Mouse (Mus musculus): ENCODE results near the gene Olfr884. TPM values are rescaled to one million over a fixed set of nuclear protein-coding genes. Genes with fewer than 3 reads are reported as not detected.

Olfr884 gene
- polyA plus RNA-seq (2015; fragmentation: Nextera tagmentation; extraction: Ambion mirVana), result not detected in 2 replicates

DNA sequence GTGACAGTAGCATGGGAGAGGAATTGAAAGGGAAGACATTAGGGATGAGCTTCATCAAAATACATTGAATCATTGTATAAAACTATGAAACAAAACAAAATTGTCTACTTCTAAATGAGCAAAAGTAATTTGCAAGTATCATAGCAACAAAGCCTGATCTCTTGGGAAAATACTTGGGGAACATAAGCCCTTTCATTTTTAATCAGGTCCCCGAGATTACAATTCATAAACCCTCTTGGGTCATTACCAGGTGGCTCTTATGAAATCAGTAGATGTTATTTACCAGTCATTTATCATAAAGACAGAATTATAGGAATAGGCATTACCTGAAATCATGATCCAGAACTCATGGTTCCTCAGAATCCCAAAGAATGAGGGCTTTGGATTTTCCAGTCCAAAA lies at the start of gene Olfr884:
Olfr884 (plus strand) TSS at position 301 of the 400 bp plus-strand sequence.
- Histone ChIP-seq H3K4me3 (replicated peaks) (no peak within 1 kb of the TSS), H3K36me3 (no peaks in the 10 kb centered on the region), H3K9ac (no peak within 1 kb of the TSS), H3K4me1 (no peaks in the 10 kb centered on the region), H3K27me3 (replicated peaks) (no peaks in the 10 kb centered on the region), H3K9me3 (no peaks in the 10 kb centered on the region), H3K4me2 (no peak within 1 kb of the TSS), H3K27ac (no peak within 1 kb of the TSS)
- WGBS, result 63% methylated on average over 1 of the region's 1 CpGs
- ATAC-seq (ENCODE audit: insufficient read depth, low FRiP score, low read depth), result no peak

DNA sequence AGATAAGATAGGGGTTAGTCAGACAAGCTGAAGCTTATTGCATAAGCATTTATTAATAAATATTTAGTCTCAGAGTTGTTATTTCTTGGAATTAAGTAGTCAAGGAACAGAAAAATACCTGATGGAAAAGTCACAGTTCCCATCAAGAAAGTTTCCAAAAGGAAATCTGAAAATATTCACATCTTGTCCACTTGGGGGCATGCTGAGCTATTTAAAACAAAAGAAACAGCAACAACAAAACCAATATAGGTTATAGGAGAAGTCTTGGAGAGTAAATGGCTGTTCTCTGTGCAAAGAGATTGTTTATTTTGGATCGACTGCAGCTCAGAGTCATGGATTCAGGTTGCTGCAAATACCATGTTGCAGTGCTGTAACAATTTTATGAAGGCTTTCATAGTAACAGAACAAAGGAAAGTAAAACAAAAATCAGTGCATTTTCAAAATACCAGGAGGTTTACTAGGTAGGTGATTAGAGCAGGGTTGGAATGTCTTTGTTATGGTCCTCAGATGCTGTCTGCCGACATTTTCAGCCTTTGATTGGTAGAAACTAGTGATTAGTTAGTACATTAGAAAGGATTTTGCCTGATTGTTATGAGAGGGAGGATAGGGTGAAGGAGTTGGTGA lies 47.7 kb upstream of the Olfr884 start:
- H3K4me3 ChIP-seq (replicated peaks), result no peak overlapping the region
- no peak overlapping the region for H3K4me2 ChIP-seq
- ATAC-seq (ENCODE audit: insufficient read depth, low FRiP score, low read depth), result no peak
- WGBS, result 29% methylated on average over 2 of the region's 2 CpGs
- H3K4me1 ChIP-seq, result no peaks in the 10 kb centered on the region
- H3K27me3 ChIP-seq (replicated peaks), result no peaks in the 10 kb centered on the region
- H3K9ac ChIP-seq, result no peak overlapping the region
- no peaks in the 10 kb centered on the region for H3K9me3 ChIP-seq
- no peaks in the 10 kb centered on the region for H3K36me3 ChIP-seq
- H3K27ac ChIP-seq, result no peak overlapping the region

DNA sequence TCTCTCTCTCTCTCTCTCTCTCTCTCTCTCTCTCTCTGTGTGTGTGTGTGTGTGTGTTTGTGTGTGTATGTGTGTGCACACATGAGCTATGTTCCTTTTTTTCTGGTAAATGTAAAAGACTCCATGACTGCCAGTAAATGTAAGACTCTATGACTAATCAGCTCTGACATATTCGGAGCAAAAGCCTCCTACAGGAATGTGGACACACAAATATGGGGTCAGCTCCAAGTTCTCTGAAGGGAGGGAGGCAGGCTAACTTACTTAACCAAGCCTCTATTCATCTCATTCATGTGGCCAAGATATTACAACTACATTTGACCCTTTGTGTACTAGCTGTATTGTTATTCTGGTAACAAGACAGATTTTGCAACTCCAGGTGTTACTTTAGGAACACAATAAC lies 46.3 kb upstream of the Olfr884 start:
- H3K4me2 ChIP-seq, result no peak overlapping the region
- WGBS, result 22% methylated on average over 1 of the region's 1 CpGs

DNA sequence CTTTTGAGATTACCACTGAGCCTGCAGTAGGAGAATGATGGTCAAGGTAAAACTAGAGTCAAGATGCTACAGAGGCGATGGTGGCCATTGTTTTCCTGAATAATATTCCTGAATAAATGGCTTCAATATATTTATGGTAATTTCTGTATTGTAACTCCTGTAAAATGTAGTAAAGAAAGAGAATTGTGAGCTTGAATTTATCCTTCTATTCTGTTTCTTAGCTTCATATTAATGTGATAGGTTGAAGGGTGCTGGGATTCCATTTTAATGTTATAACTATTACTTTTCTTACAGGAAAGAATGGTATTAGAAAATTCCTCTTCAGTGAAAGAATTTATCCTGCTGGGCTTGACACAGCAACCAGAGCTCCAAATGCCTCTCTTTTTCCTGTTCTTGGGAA lies 20.8 kb upstream of the Olfr884 start, which contains the start of gene Olfr883:
Olfr883 (plus strand) TSS at position 301 of the 400 bp plus-strand sequence.
- no peaks in the 10 kb centered on the region for H3K9me3 ChIP-seq
- H3K27ac ChIP-seq, result no peak within 1 kb of the TSS
- no peaks in the 10 kb centered on the region for H3K4me1 ChIP-seq
- H3K4me3 ChIP-seq (replicated peaks), result no peak within 1 kb of the TSS
- no peak for ATAC-seq (ENCODE audit: insufficient read depth, low FRiP score, low read depth)
- H3K27me3 ChIP-seq (replicated peaks), result no peaks in the 10 kb centered on the region
- H3K36me3 ChIP-seq, result no peaks in the 10 kb centered on the region
- WGBS, result 83% methylated on average over 1 of the region's 1 CpGs
- H3K4me2 ChIP-seq, result no peak within 1 kb of the TSS
- H3K9ac ChIP-seq, result no peak within 1 kb of the TSS

More for the DNA sequence above, 46.3 kb upstream of the Olfr884 start:
- Histone ChIP-seq H3K36me3 (no peaks in the 10 kb centered on the region), H3K9me3 (no peaks in the 10 kb centered on the region), H3K9ac (no peak overlapping the region), H3K4me3 (replicated peaks) (no peak overlapping the region), H3K27me3 (replicated peaks) (no peaks in the 10 kb centered on the region), H3K4me1 (no peaks in the 10 kb centered on the region), H3K27ac (no peak overlapping the region)
- ATAC-seq (ENCODE audit: insufficient read depth, low FRiP score, low read depth), result no peak

DNA sequence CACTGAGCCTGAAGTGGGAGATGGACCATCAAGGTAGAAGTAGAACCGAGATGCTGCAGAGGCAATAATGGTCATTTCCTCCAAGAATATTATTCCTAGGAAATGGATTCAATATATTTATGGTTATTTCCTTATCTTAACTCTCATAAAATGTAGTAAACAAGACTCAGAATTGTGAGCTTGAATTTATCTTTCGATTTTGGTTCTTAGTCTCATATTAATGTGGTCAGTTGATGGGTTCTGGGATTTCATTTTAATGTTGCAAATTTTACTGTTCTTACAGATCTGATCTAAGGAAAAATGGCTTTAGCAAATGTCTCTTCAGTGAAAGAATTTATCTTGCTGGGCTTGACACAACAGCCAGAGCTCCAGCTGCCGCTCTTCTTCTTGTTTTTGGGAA lies 14.7 kb downstream of the Olfr884 start, which contains the start of gene Olfr885:
Olfr885 (plus strand) TSS at position 301 of the 400 bp plus-strand sequence.
- no peak for ATAC-seq (ENCODE audit: insufficient read depth, low FRiP score, low read depth)
- H3K4me2 ChIP-seq, result no peak within 1 kb of the TSS
- no peak within 1 kb of the TSS for H3K9ac ChIP-seq
- no peak within 1 kb of the TSS for H3K27ac ChIP-seq
- no peaks in the 10 kb centered on the region for H3K27me3 ChIP-seq (replicated peaks)
- H3K36me3 ChIP-seq, result no peaks in the 10 kb centered on the region
- H3K4me1 ChIP-seq, result no peaks in the 10 kb centered on the region
- no peaks in the 10 kb centered on the region for H3K9me3 ChIP-seq
- WGBS, result 79% methylated on average over 3 of the region's 3 CpGs
- no peak within 1 kb of the TSS for H3K4me3 ChIP-seq (replicated peaks)

DNA sequence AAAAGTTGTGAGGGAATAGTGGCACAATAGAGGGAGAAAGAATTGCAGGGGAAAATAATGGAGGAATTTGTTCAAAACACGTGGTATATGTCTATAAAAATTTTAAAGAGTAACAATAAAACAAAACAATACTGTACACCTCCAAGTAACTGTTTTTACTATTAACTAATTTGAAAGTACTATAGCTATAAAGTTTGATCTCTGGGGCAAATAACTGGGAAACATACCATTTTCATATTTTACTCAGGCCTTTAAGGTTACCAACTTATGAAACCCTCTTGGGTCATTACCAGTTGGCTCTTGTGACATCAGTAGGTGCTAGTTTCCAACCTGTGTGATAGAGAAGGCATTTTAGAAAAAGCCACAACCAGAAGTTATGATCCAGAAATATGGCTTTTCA lies 37.4 kb downstream of the Olfr884 start, which contains the start of gene Olfr887:
Olfr887 (plus strand) TSS at position 301 of the 400 bp plus-strand sequence.
- no peaks in the 10 kb centered on the region for H3K4me1 ChIP-seq
- H3K9me3 ChIP-seq, result no peaks in the 10 kb centered on the region
- no peak within 1 kb of the TSS for H3K4me2 ChIP-seq
- ATAC-seq (ENCODE audit: insufficient read depth, low FRiP score, low read depth), result no peak
- 83% methylated on average over 1 of the region's 1 CpGs for WGBS
- no peak within 1 kb of the TSS for H3K4me3 ChIP-seq (replicated peaks)
- H3K36me3 ChIP-seq, result no peaks in the 10 kb centered on the region
- no peak within 1 kb of the TSS for H3K27ac ChIP-seq
- no peak within 1 kb of the TSS for H3K9ac ChIP-seq
- no peaks in the 10 kb centered on the region for H3K27me3 ChIP-seq (replicated peaks)

Other genes starting within 250 kb of the Olfr884 start
- gene Olfr876, start 243.5 kb upstream of the Olfr884 start, polyA plus RNA-seq (2015; fragmentation: Nextera tagmentation; extraction: Ambion mirVana), result not detected in 2 replicates
- gene Olfr877, start 192.3 kb upstream of the Olfr884 start, polyA plus RNA-seq (2015; fragmentation: Nextera tagmentation; extraction: Ambion mirVana), result not detected in 2 replicates
- gene Olfr145, start 149.8 kb upstream of the Olfr884 start, polyA plus RNA-seq (2015; fragmentation: Nextera tagmentation; extraction: Ambion mirVana), result not detected in 2 replicates
- gene Olfr878, start 128.7 kb upstream of the Olfr884 start, polyA plus RNA-seq (2015; fragmentation: Nextera tagmentation; extraction: Ambion mirVana), result not detected in 2 replicates
- not detected in 2 replicates for gene Olfr881, start 54.7 kb upstream of the Olfr884 start, polyA plus RNA-seq (2015; fragmentation: Nextera tagmentation; extraction: Ambion mirVana)
- gene Olfr883, start 20.7 kb upstream of the Olfr884 start, polyA plus RNA-seq (2015; fragmentation: Nextera tagmentation; extraction: Ambion mirVana), result not detected in 2 replicates
- gene Olfr885, start 14.8 kb downstream of the Olfr884 start, polyA plus RNA-seq (2015; fragmentation: Nextera tagmentation; extraction: Ambion mirVana), result not detected in 2 replicates
- not detected in 2 replicates for gene Olfr887, start 37.5 kb downstream of the Olfr884 start, polyA plus RNA-seq (2015; fragmentation: Nextera tagmentation; extraction: Ambion mirVana)
- not detected in 2 replicates for gene Olfr888, start 61.6 kb downstream of the Olfr884 start, polyA plus RNA-seq (2015; fragmentation: Nextera tagmentation; extraction: Ambion mirVana)
- gene Olfr889, start 68.6 kb downstream of the Olfr884 start, polyA plus RNA-seq (2015; fragmentation: Nextera tagmentation; extraction: Ambion mirVana), result 0.03 and 0.04 TPM in 2 replicates
- gene Olfr890, start 96.0 kb downstream of the Olfr884 start, polyA plus RNA-seq (2015; fragmentation: Nextera tagmentation; extraction: Ambion mirVana), result not detected in 2 replicates
- gene Olfr891, start 134.3 kb downstream of the Olfr884 start, polyA plus RNA-seq (2015; fragmentation: Nextera tagmentation; extraction: Ambion mirVana), result not detected in 2 replicates
- gene Olfr893, start 161.8 kb downstream of the Olfr884 start, polyA plus RNA-seq (2015; fragmentation: Nextera tagmentation; extraction: Ambion mirVana), result not detected in 2 replicates
- gene Olfr894, start 171.5 kb downstream of the Olfr884 start, polyA plus RNA-seq (2015; fragmentation: Nextera tagmentation; extraction: Ambion mirVana), result not detected in 2 replicates
- not detected in 2 replicates for gene Olfr143, start 206.2 kb downstream of the Olfr884 start, polyA plus RNA-seq (2015; fragmentation: Nextera tagmentation; extraction: Ambion mirVana)
- not detected in 2 replicates for gene Olfr895, start 221.3 kb downstream of the Olfr884 start, polyA plus RNA-seq (2015; fragmentation: Nextera tagmentation; extraction: Ambion mirVana)
- gene Olfr896-ps1, start 244.6 kb downstream of the Olfr884 start, polyA plus RNA-seq (2015; fragmentation: Nextera tagmentation; extraction: Ambion mirVana), result not detected in 2 replicates

Data from stomach, embryonic 15.5 days (tissue).